Mouse (Mus musculus) heart, postnatal 0 days (tissue): ENCODE measurements around the gene Gm28053. TPM values are rescaled to one million over a fixed set of nuclear protein-coding genes. Genes with fewer than 3 reads are reported as not detected.

ENCODE experiments used
- ATAC-seq: fragments of 200-750 bp; cut with Nextera tagmentation; 2 replicates; pipeline ENCODE4 v1.8.0; 2017; ENCODE audit warnings: low read depth, moderate number of reproducible peaks, moderate library complexity; ENCODE audit not compliant: insufficient read depth
- DNase-seq: peaks from one replicate; pipeline ENCODE4 v3.0.0-alpha.2; 2016; ENCODE audit warnings: low spot score
- H3K27ac ChIP-seq: fragments of 300-500 bp; sonication (generic); 2 replicates; pipeline ENCODE4 v1.5.1; 2014; ENCODE audit warnings: low read depth, mild to moderate bottlenecking
- H3K27me3 ChIP-seq: fragments of 300-500 bp; sonication (generic); 2 replicates; pipeline ENCODE4 v1.6.1; 2014; ENCODE audit warnings: low read length, mixed read lengths; ENCODE audit not compliant: control insufficient read depth, insufficient read depth
- H3K36me3 ChIP-seq: fragments of 300-500 bp; sonication (generic); replicated peaks from 2 replicates; pipeline ENCODE4 v1.6.1; 2014; ENCODE audit warnings: low read length, mixed read lengths; ENCODE audit not compliant: control insufficient read depth, insufficient read depth
- H3K4me1 ChIP-seq: fragments of 300-500 bp; sonication (generic); 2 replicates; pipeline ENCODE4 v1.6.1; 2014; ENCODE audit warnings: antibody characterized with exemption; ENCODE audit not compliant: control insufficient read depth, insufficient read depth
- H3K4me2 ChIP-seq: fragments of 300-500 bp; sonication (generic); 2 replicates; pipeline ENCODE4 v1.6.1; 2014; ENCODE audit warnings: low read depth, mild to moderate bottlenecking, low read length, moderate library complexity
- H3K4me3 ChIP-seq: fragments of 300-500 bp; sonication (generic); 2 replicates; pipeline ENCODE4 v1.5.1; 2014; ENCODE audit warnings: low read depth, low read length
- H3K9ac ChIP-seq: fragments of 300-500 bp; sonication (generic); replicated peaks from 2 replicates; pipeline ENCODE4 v1.6.1; 2014; ENCODE audit warnings: low read depth, low read length, mixed read lengths
- H3K9me3 ChIP-seq: fragments of 300-500 bp; sonication (generic); replicated peaks from 2 replicates; pipeline ENCODE4 v1.6.1; 2016; ENCODE audit warnings: low read length; ENCODE audit not compliant: control insufficient read depth
- CTCF ChIP-seq: IDR thresholded peaks from 2 replicates; pipeline ENCODE4 v1.5.1; 2016; ENCODE audit warnings: antibody characterized with exemption, control low read depth, low read depth
- EP300 ChIP-seq: IDR thresholded peaks from 2 replicates; pipeline ENCODE4 v1.6.1; 2016; ENCODE audit warnings: antibody characterized with exemption, low read depth
- WGBS: fragments of 180-500 bp; shearing (Covaris S2); extraction: QIAGEN DNeasy Blood & Tissue Kit; methylation state at CpG from one replicate; pipeline ENCODE4 v1.1.7; 2014; 5-methylcytosine and 5-hydroxymethylcytosine counted together
- polyA plus RNA-seq: library from polyadenylated mRNA; unstranded; fragments of >200 nt; fragmentation: Nextera tagmentation; extraction: Ambion mirVana; gene quantifications from 2 replicates; pipeline ENCODE4 v1.2.1, GENCODE M21; 2015
- total RNA-seq: library from RNA; depleted of rRNA; stranded (reverse); fragments of >200 nt; gene quantifications from 2 replicates; pipeline ENCODE4 v1.2.3, GENCODE M21; 2014; ENCODE audit warnings: low replicate concordance

Gene Gm28053
- total and polyA plus RNA-seq, 2 experiments from 2014 or later: 4.1 TPM; not detected in 1

GRCm38 (mm10) chr6:48685251-48685650, 33.2 kb upstream of the Gm28053 start:
- Histone ChIP-seq H3K27ac (peak overlapping the region; percentile 79), H3K27me3 (no peaks in the 10 kb centered on the region), H3K4me1 (no peaks in the 10 kb centered on the region), H3K4me3 (peak overlapping the region; percentile 28), H3K9me3 (no peaks in the 10 kb centered on the region), H3K36me3 (no peaks in the 10 kb centered on the region), H3K9ac (peak overlapping the region; percentile 39; the same call in 1 of the 2 replicates), H3K4me2 (peak overlapping the region; percentile 52)
- ATAC-seq (no peak), DNase-seq (no peak)
- TF ChIP-seq EP300 (no peak), CTCF (no peak)
- 59% methylated on average over 2 of the region's 2 CpGs for WGBS

DNA sequence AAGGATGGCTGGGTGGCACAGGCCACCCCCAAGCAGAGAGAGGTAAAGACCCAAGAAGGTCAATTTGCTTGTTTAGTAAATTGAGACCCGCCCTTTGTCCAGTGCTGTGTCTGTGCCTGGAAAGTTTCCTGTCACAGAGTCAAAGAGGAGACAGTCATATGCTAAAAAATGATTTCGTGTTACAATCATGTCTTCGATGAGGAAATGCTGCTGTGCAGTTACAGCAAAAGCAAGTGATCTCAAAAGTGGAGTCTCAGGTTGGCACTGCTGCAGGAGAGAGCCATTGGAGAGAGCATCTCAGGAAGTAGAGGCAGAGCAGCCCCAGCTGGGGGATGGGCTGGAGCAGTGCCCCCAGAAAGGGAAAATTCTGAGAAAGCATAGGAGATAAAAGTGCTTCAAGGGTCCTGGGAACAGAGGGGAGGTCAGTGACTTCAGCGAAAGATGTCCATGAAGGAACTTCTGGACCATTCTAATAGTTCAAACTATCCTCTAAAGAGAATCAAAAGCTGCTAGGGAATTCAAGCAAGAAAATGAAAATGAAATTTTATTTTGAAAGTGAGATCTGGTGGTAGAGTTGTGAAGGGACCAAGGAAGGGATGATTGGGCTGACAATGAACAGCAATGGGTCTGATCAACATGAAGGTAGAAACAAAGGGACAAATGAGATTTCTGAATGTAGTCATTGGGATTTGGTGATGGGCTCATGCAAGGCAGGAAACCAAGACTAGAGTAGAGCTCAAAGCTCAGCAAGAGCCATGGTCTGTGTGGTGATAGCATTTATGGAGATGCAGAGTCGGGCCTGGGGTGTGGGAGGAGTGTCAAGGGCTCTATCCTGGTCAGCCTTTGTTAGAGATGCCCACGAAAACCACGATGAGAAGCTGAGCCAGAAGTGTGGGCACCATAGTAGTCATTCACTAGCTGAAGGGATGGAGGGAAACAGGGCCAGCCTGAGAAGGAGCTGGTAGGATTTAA, 32.4 kb upstream of the Gm28053 start:
- no peak overlapping the region; the same call in 1 of the 2 replicates for H3K9ac ChIP-seq

GRCm38 (mm10) chr6:48687077-48687476, 31.3 kb upstream of the Gm28053 start:
- ATAC-seq: no peak
- Histone ChIP-seq H3K9ac (no peak overlapping the region), H3K4me2 (peak overlapping the region; percentile 52), H3K36me3 (no peaks in the 10 kb centered on the region), H3K4me3 (no peak overlapping the region), H3K4me1 (no peaks in the 10 kb centered on the region), H3K27ac (no peak overlapping the region; the same call in 1 of the 2 replicates), H3K27me3 (no peaks in the 10 kb centered on the region), H3K9me3 (no peaks in the 10 kb centered on the region)
- 40% methylated on average over 2 of the region's 2 CpGs for WGBS
- no peak for DNase-seq
- no peak for TF ChIP-seq EP300
- no peak for TF ChIP-seq CTCF

More for the DNA sequence above, 32.4 kb upstream of the Gm28053 start:
- DNase-seq: no peak
- Histone ChIP-seq H3K4me3 (peak overlapping the region; percentile 28), H3K4me2 (peak overlapping the region; percentile 52), H3K36me3 (no peaks in the 10 kb centered on the region), H3K27me3 (no peaks in the 10 kb centered on the region), H3K9me3 (no peaks in the 10 kb centered on the region), H3K4me1 (no peaks in the 10 kb centered on the region), H3K27ac (peak overlapping the region; percentile 79)
- no peak for ATAC-seq
- TF ChIP-seq EP300: no peak
- no peak for TF ChIP-seq CTCF
- WGBS: 58% methylated on average over 7 of the region's 7 CpGs

- H3K9me3 ChIP-seq: no peaks in the 10 kb centered on the region
- H3K4me1 ChIP-seq: no peaks in the 10 kb centered on the region
- TF ChIP-seq EP300: no peak
- no peak for TF ChIP-seq CTCF
- no peak overlapping the region for H3K9ac ChIP-seq
- no peaks in the 10 kb centered on the region for H3K27me3 ChIP-seq
- DNase-seq: no peak
- H3K4me3 ChIP-seq: no peak overlapping the region
- no peaks in the 10 kb centered on the region for H3K36me3 ChIP-seq
- no peak overlapping the region for H3K4me2 ChIP-seq
- ATAC-seq: no peak
- WGBS: 73% methylated on average over 2 of the region's 2 CpGs
- H3K27ac ChIP-seq: no peak overlapping the region
These were observed 29.1 kb upstream of the Gm28053 start for GRCm38 (mm10) chr6:48689320-48689719.

DNA sequence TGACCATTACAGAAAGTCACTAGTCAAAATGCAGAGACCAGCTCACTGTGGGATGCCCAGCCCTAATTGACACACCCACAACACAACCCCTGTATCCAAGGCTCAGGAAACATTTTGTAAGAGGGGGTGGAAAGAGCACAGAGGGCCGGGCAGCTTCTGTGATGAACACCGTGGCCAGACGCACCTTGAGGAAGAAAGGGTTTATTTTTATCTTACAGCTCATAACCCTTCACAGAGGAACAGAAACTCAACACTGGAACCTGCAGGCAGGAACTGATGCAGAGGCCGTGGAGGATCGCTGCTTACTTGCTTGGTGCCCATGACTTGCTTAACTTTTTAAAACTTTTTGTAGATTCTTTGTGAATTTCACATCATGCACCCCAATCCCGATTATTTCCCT, 25.4 kb upstream of the Gm28053 start:
- Histone ChIP-seq H3K36me3 (no peaks in the 10 kb centered on the region), H3K4me2 (no peak overlapping the region), H3K27ac (no peak overlapping the region), H3K4me1 (no peaks in the 10 kb centered on the region), H3K9me3 (no peaks in the 10 kb centered on the region), H3K27me3 (no peaks in the 10 kb centered on the region), H3K4me3 (no peak overlapping the region), H3K9ac (no peak overlapping the region)
- DNase-seq (no peak), ATAC-seq (no peak)
- WGBS: 66% methylated on average over 6 of the region's 6 CpGs
- no peak for TF ChIP-seq CTCF
- TF ChIP-seq EP300: no peak
